Mouse (Mus musculus) embryonic facial prominence, embryonic 13.5 days (tissue): ENCODE results near the gene Camta1. TPM values are rescaled to one million over a fixed set of nuclear protein-coding genes. Genes with fewer than 3 reads are reported as not detected.

Experiments
- ATAC-seq: fragments of 200-750 bp; cut with Nextera tagmentation; 2 replicates; pipeline ENCODE4 v1.8.0; 2017; ENCODE audit warnings: low read depth; ENCODE audit not compliant: insufficient number of reproducible peaks, insufficient read depth, low FRiP score, low TSS enrichment
- H3K27ac ChIP-seq: fragments of 300-500 bp; sonication (generic); 2 replicates; pipeline ENCODE4 v1.5.1; 2015; ENCODE audit warnings: moderate library complexity, mild to moderate bottlenecking, inconsistent platforms
- H3K27me3 ChIP-seq: fragments of 300-500 bp; sonication (generic); 2 replicates; pipeline ENCODE4 v1.6.1; 2015; ENCODE audit warnings: mild to moderate bottlenecking, inconsistent platforms
- H3K36me3 ChIP-seq: fragments of 300-500 bp; sonication (generic); 2 replicates; pipeline ENCODE4 v1.6.1; 2015; ENCODE audit warnings: mild to moderate bottlenecking, inconsistent platforms
- H3K4me1 ChIP-seq: fragments of 300-500 bp; sonication (generic); 2 replicates; pipeline ENCODE4 v1.6.1; 2015; ENCODE audit warnings: inconsistent platforms
- H3K4me2 ChIP-seq: fragments of 300-500 bp; sonication (generic); 2 replicates; pipeline ENCODE4 v1.6.1; 2015; ENCODE audit warnings: moderate library complexity, mild to moderate bottlenecking, inconsistent platforms
- H3K4me3 ChIP-seq: fragments of 300-500 bp; sonication (generic); 2 replicates; pipeline ENCODE4 v1.5.1; 2015; ENCODE audit warnings: mild to moderate bottlenecking, inconsistent platforms
- H3K9ac ChIP-seq: fragments of 300-500 bp; sonication (generic); 2 replicates; pipeline ENCODE4 v1.6.1; 2015; ENCODE audit warnings: mild to moderate bottlenecking, inconsistent platforms
- H3K9me3 ChIP-seq: fragments of 300-500 bp; sonication (generic); 2 replicates; pipeline ENCODE4 v1.6.1; 2016; ENCODE audit warnings: inconsistent platforms
- WGBS: fragments of 180-500 bp; shearing (Covaris S2); methylation state at CpG from one replicate; pipeline ENCODE4 v1.1.7; 2015; ENCODE audit warnings: mixed read lengths; 5-methylcytosine and 5-hydroxymethylcytosine counted together
- polyA plus RNA-seq: library from polyadenylated mRNA; unstranded; fragments of >200 nt; fragmentation: Nextera tagmentation; extraction: Ambion mirVana; gene quantifications from 2 replicates; pipeline ENCODE4 v1.2.1, GENCODE M21; 2015

Camta1 gene
- polyA plus RNA-seq, 1 experiment from 2014 or later, result 106 TPM

GRCm38 (mm10) chr4:151207566-151207965 is 654.1 kb downstream of the Camta1 start:
- H3K9ac ChIP-seq, result no peak overlapping the region
- WGBS, result 86% methylated on average over 7 of the region's 7 CpGs
- no peak overlapping the region for H3K4me2 ChIP-seq
- H3K4me1 ChIP-seq, result no peaks in the 10 kb centered on the region
- H3K27ac ChIP-seq, result no peak overlapping the region
- H3K9me3 ChIP-seq, result no peaks in the 10 kb centered on the region
- H3K27me3 ChIP-seq, result no peaks in the 10 kb centered on the region
- H3K4me3 ChIP-seq, result no peak overlapping the region
- ATAC-seq, result no peak
- no peaks in the 10 kb centered on the region for H3K36me3 ChIP-seq

GRCm38 (mm10) chr4:151202891-151203290 is 658.8 kb downstream of the Camta1 start:
- Histone ChIP-seq H3K27ac (no peak overlapping the region), H3K4me1 (no peaks in the 10 kb centered on the region), H3K4me3 (no peak overlapping the region), H3K4me2 (no peak overlapping the region), H3K36me3 (no peaks in the 10 kb centered on the region), H3K27me3 (no peaks in the 10 kb centered on the region), H3K9me3 (no peaks in the 10 kb centered on the region), H3K9ac (no peak overlapping the region)
- 65% methylated on average over 6 of the region's 6 CpGs for WGBS
- ATAC-seq, result no peak

- Histone ChIP-seq H3K9me3 (no peaks in the 10 kb centered on the region), H3K4me3 (no peak overlapping the region), H3K36me3 (no peaks in the 10 kb centered on the region), H3K27me3 (peaks cover 4% of the 10 kb centered on the region; the same call in 1 of the 2 replicates), H3K4me1 (no peaks in the 10 kb centered on the region), H3K27ac (no peak overlapping the region), H3K9ac (no peak overlapping the region), H3K4me2 (no peak overlapping the region)
- ATAC-seq, result no peak
- 77% methylated on average over 9 of the region's 9 CpGs for WGBS
These were observed 661.4 kb downstream of the Camta1 start for GRCm38 (mm10) chr4:151200316-151200715.

DNA sequence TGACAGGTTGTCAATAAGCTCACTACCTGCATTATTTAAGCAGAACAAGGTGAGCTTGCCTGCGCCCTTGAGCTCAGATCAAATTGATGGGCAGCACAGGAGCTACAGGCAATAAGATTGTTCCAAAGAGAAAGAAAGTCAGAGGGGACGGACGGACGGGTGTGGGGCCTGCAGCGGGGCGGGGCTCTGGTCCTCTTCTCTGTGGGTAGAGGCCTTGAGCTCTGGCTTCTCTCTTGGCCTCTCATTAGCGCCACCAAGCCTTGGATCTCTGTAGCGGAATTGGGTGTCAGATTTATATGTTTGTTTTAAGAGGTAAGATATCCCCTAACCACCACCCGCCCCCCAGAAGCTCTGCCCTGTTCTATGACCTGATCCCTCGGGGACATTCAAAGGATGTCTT is 666.5 kb downstream of the Camta1 start:
- no peak overlapping the region for H3K4me3 ChIP-seq
- H3K4me2 ChIP-seq, result no peak overlapping the region
- no peaks in the 10 kb centered on the region for H3K9me3 ChIP-seq
- H3K4me1 ChIP-seq, result no peaks in the 10 kb centered on the region
- H3K27ac ChIP-seq, result no peak overlapping the region
- peaks cover 11% of the 10 kb centered on the region; the same call in 1 of the 2 replicates for H3K27me3 ChIP-seq
- no peaks in the 10 kb centered on the region for H3K36me3 ChIP-seq
- 49% methylated on average over 10 of the region's 10 CpGs for WGBS
- H3K9ac ChIP-seq, result no peak overlapping the region
- ATAC-seq, result no peak

GRCm38 (mm10) chr4:151194715-151195097 is 667.0 kb downstream of the Camta1 start:
- H3K4me1 ChIP-seq, result no peaks in the 10 kb centered on the region
- no peak for ATAC-seq
- H3K4me2 ChIP-seq, result no peak overlapping the region
- H3K36me3 ChIP-seq, result no peaks in the 10 kb centered on the region
- H3K4me3 ChIP-seq, result no peak overlapping the region
- 47% methylated on average over 4 of the region's 4 CpGs for WGBS
- H3K27ac ChIP-seq, result no peak overlapping the region
- no peak overlapping the region for H3K9ac ChIP-seq
- H3K9me3 ChIP-seq, result no peaks in the 10 kb centered on the region
- H3K27me3 ChIP-seq, result peaks cover 11% of the 10 kb centered on the region; the same call in 1 of the 2 replicates

DNA sequence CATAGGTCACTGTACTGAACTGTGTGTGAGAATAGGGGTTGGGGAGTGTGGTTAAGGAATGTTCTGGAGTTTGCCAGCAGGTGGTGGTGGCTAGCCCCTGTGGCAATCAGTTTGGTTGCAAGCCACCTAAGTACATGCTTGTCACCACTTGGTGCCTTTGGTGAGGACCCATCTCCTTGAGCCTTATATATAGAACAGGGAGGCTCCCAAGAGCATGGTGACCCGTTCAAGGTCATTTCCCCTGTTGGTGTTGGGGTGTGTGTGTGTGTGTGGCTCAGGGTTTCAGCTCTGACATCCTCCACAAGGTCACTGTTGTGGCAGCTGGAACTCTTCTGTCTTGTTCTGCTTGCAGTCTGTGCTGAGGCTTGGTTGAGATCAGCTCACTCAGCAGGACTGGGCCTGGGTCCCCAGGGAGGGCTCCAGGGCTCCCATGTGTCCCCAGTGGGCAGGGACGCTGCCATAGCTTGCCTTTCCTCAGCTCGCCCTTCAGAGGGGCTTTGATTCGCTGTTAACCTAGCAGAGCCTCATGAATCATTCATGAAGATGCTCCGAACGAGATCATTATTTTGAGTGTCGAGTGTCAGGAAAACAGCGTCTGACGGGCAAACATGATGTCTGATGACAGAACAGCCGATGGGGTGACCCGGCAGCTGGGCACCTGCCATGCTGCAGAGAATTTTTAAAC is 667.5 kb downstream of the Camta1 start:
- 41% methylated on average over 11 of the region's 11 CpGs for WGBS
- H3K9ac ChIP-seq, result no peak overlapping the region
- no peak overlapping the region for H3K4me3 ChIP-seq
- no peak overlapping the region for H3K4me2 ChIP-seq
- H3K36me3 ChIP-seq, result no peaks in the 10 kb centered on the region
- no peaks in the 10 kb centered on the region for H3K4me1 ChIP-seq
- no peaks in the 10 kb centered on the region for H3K9me3 ChIP-seq
- no peak overlapping the region for H3K27ac ChIP-seq
- ATAC-seq, result no peak
- peaks cover 11% of the 10 kb centered on the region; the same call in 1 of the 2 replicates for H3K27me3 ChIP-seq

DNA sequence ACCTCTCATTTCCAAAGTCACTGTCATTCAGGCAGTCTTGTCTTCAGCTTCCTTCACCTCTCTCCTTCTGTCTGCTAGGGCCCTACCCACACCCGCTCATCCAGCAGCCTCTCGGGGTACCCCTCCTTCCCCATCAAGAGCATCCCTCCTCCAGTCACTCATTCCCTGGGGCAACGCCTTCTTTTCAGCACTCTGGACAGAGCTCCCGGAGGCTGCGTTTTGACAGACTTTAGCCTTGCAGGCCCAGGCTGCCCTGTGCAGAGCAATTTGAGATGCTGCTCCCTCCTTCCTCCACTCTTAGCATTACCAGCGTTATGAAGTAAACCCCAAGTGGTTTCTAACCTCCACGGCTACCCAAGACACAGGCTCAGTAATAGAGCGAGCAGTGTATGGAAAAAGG is 675.2 kb downstream of the Camta1 start:
- Histone ChIP-seq H3K4me2 (no peak overlapping the region), H3K27ac (no peak overlapping the region), H3K9me3 (no peaks in the 10 kb centered on the region), H3K9ac (no peak overlapping the region), H3K27me3 (no peaks in the 10 kb centered on the region), H3K4me1 (no peaks in the 10 kb centered on the region), H3K36me3 (no peaks in the 10 kb centered on the region), H3K4me3 (no peak overlapping the region)
- ATAC-seq, result no peak
- WGBS, result 11% methylated on average over 8 of the region's 8 CpGs

DNA sequence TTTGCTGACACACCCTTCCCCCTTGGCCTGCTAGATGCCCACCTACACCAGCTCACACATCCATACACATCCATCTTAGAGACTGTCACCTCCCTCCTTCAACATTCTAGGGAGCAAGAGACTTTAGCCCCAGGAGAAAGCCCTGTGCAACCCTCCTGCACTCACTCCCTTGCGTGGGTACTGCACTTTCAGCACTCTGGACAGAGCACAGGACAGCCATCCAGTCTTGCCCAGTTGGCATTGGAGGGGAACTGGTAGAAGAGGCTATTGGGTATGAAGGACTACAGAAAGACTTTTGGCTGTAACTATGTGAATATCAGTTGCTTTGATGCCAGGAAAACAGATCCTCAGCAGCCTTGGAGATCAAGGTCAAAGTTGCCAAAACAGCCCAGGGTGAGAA is 675.9 kb downstream of the Camta1 start:
- ATAC-seq, result no peak
- H3K9me3 ChIP-seq, result no peaks in the 10 kb centered on the region

DNA sequence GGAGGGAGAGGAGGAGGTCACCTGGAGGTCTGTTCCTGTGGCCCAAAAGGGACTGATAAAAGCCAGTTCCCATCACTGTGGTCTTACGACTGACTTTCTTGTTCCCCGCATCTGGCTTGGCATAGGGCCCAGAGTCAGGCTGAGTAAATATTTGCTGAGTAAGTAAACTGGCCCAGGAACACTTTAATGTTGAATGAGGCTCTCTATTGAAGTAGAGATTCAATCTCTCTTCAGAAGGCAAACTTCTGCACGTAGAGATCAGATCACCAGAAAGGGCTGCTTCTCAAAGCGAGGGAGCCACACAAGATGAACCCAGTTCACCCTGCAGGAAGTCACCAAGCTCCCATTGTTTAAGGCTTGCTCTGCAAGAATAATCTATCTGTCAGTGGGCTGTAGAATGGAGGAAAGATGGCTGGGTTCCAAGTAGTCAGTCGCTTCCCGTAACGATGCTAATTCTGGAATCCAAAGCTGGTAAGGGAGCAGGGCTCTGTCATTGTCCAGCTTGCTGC is 681.2 kb downstream of the Camta1 start:
- H3K36me3 ChIP-seq, result no peaks in the 10 kb centered on the region
- no peaks in the 10 kb centered on the region for H3K9me3 ChIP-seq
- 36% methylated on average over 7 of the region's 7 CpGs for WGBS
- no peaks in the 10 kb centered on the region for H3K27me3 ChIP-seq
- no peak for ATAC-seq
- H3K27ac ChIP-seq, result no peak overlapping the region
- no peak overlapping the region for H3K9ac ChIP-seq
- H3K4me3 ChIP-seq, result no peak overlapping the region
- peaks cover 10% of the 10 kb centered on the region for H3K4me1 ChIP-seq
- no peak overlapping the region for H3K4me2 ChIP-seq

More for the DNA sequence above, 675.9 kb downstream of the Camta1 start:
- no peak overlapping the region for H3K4me2 ChIP-seq
- 0 out of 2 replicates have a peak, but pooled peaks cover under 1% of the 10 kb centered on the region for H3K4me1 ChIP-seq
- H3K27ac ChIP-seq, result no peak overlapping the region
- no peaks in the 10 kb centered on the region for H3K27me3 ChIP-seq
- H3K4me3 ChIP-seq, result no peak overlapping the region
- H3K9ac ChIP-seq, result no peak overlapping the region
- WGBS, result 19% methylated on average over 1 of the region's 1 CpGs
- H3K36me3 ChIP-seq, result no peaks in the 10 kb centered on the region

GRCm38 (mm10) chr4:151179639-151180038 is 682.0 kb downstream of the Camta1 start:
- H3K27me3 ChIP-seq, result no peaks in the 10 kb centered on the region
- H3K4me2 ChIP-seq, result no peak overlapping the region
- H3K4me1 ChIP-seq, result peaks cover 10% of the 10 kb centered on the region
- no peaks in the 10 kb centered on the region for H3K9me3 ChIP-seq
- H3K27ac ChIP-seq, result no peak overlapping the region
- H3K4me3 ChIP-seq, result no peak overlapping the region
- ATAC-seq, result no peak
- no peak overlapping the region for H3K9ac ChIP-seq
- H3K36me3 ChIP-seq, result no peaks in the 10 kb centered on the region
- 76% methylated on average over 3 of the region's 3 CpGs for WGBS

GRCm38 (mm10) chr4:151178970-151179378 is 682.7 kb downstream of the Camta1 start:
- no peaks in the 10 kb centered on the region for H3K9me3 ChIP-seq
- no peaks in the 10 kb centered on the region for H3K36me3 ChIP-seq
- peaks cover 10% of the 10 kb centered on the region for H3K4me1 ChIP-seq
- H3K27me3 ChIP-seq, result no peaks in the 10 kb centered on the region
- no peak overlapping the region for H3K4me2 ChIP-seq
- WGBS, result 68% methylated on average over 8 of the region's 8 CpGs
- no peak overlapping the region for H3K27ac ChIP-seq
- H3K4me3 ChIP-seq, result no peak overlapping the region
- ATAC-seq, result no peak
- no peak overlapping the region for H3K9ac ChIP-seq

GRCm38 (mm10) chr4:151172526-151172925 is 689.1 kb downstream of the Camta1 start:
- Histone ChIP-seq H3K9ac (no peak overlapping the region), H3K27me3 (peaks cover under 1% of the 10 kb centered on the region; the same call in 1 of the 2 replicates), H3K36me3 (no peaks in the 10 kb centered on the region), H3K27ac (no peak overlapping the region), H3K4me2 (no peak overlapping the region), H3K9me3 (no peaks in the 10 kb centered on the region), H3K4me1 (no peaks in the 10 kb centered on the region), H3K4me3 (no peak overlapping the region)
- 60% methylated on average over 8 of the region's 8 CpGs for WGBS
- ATAC-seq, result no peak
